ENCODE assay signal across 9 mouse cellular contexts in genomic region chr3:98015205-98016171, GRCm38 (mm10). TPM values are rescaled to one million over a fixed set of nuclear protein-coding genes. Genes with fewer than 3 reads are reported as not detected.
DNase-seq lines count a peak whose midpoint lies in the region; ATAC-seq and TF ChIP-seq lines count a peak whose summit lies in the region.
"Had no signal": no experiment of that assay in that cellular context is flagged by ENCODE, and none has a peak within 500 bp of the region (broad histone marks: within the 10 kb centered on the region; RNA-seq: fewer than 3 reads in every experiment).

No protein-coding gene starts in this region.

- peak overlapping the region; percentile 94 for H3K4me2 ChIP-seq in forebrain, postnatal 0 days (ENCODE audit: low read depth)
- H3K4me2 ChIP-seq in limb, embryonic 15.5 days: peak overlapping the region; percentile 67
- H3K4me2 ChIP-seq in stomach, embryonic 16.5 days (ENCODE audit: low read depth, low read length): peak overlapping the region; percentile 58

- H3K27ac ChIP-seq in forebrain, postnatal 0 days (ENCODE audit: low read depth, low read length): no peak overlapping the region
- H3K27ac ChIP-seq in limb, embryonic 15.5 days: 0 out of 2 replicates have a peak overlapping the region, but pooled peaks have one; percentile 18
- no peak overlapping the region for H3K27ac ChIP-seq in stomach, embryonic 16.5 days (ENCODE audit: low read length)

- no peak for ATAC-seq in megakaryocyte, adult 5-6 weeks (ENCODE audit: poor library complexity, severe bottlenecking)
- ATAC-seq in forebrain, postnatal 0 days: no peak
- ATAC-seq in limb, embryonic 15.5 days (ENCODE audit: insufficient number of reproducible peaks, low FRiP score, low TSS enrichment, low read depth): no peak
- no peak for ATAC-seq in stomach, embryonic 16.5 days (ENCODE audit: insufficient read depth, low FRiP score)
- ATAC-seq in monocyte, adult 5-6 weeks (replicated peaks; ENCODE audit: insufficient number of reproducible peaks, low FRiP score, low TSS enrichment, poor library complexity, severe bottlenecking): no peak

- H3K4me1 ChIP-seq in megakaryocyte, embryonic 14.5 days: peaks cover 67% of the 10 kb centered on the region
- peaks cover 2% of the 10 kb centered on the region for H3K4me1 ChIP-seq in forebrain, postnatal 0 days (ENCODE audit: insufficient read depth)
- peaks cover 54% of the 10 kb centered on the region for H3K4me1 ChIP-seq in limb, embryonic 15.5 days
- H3K4me1 ChIP-seq in stomach, embryonic 16.5 days (ENCODE audit: control insufficient read depth, insufficient read depth, low read length): peaks cover 40% of the 10 kb centered on the region

- H3K9me3 ChIP-seq in megakaryocyte, embryonic 14.5 days: no peaks in the 10 kb centered on the region
- H3K9me3 ChIP-seq in forebrain, postnatal 0 days (ENCODE audit: low read length): no peaks in the 10 kb centered on the region
- H3K9me3 ChIP-seq in limb, embryonic 15.5 days: no peaks in the 10 kb centered on the region
- no peaks in the 10 kb centered on the region for H3K9me3 ChIP-seq in stomach, embryonic 16.5 days (replicated peaks; ENCODE audit: control insufficient read depth, low read length)

- H3K9ac ChIP-seq in forebrain, postnatal 0 days: no peak overlapping the region; the same call in 1 of the 2 replicates
- 0 out of 2 replicates have a peak overlapping the region, but pooled peaks have one; percentile 8 for H3K9ac ChIP-seq in limb, embryonic 15.5 days
- H3K9ac ChIP-seq in stomach, embryonic 16.5 days (ENCODE audit: low read length): peak overlapping the region; percentile 63; the same call in 1 of the 2 replicates

- DNase-seq in forebrain, postnatal 0 days: no peak
- DNase-seq in embryo, embryonic 10.5 days (ENCODE audit: low spot score): no peak
- DNase-seq in right cerebral cortex, postnatal 4 days: no peak
- DNase-seq: cerebellum, postnatal 25 days had no signal

- H3K4me3 ChIP-seq in megakaryocyte, embryonic 14.5 days (replicated peaks): peak overlapping the region; percentile 80
- peak overlapping the region; percentile 77 for H3K4me3 ChIP-seq in forebrain, postnatal 0 days (ENCODE audit: low read depth, low read length)
- peak overlapping the region; percentile 97 for H3K4me3 ChIP-seq in limb, embryonic 15.5 days
- H3K4me3 ChIP-seq in stomach, embryonic 16.5 days (replicated peaks; ENCODE audit: low read length): peak overlapping the region; percentile 87

- no peak for TF ChIP-seq CTCF in forebrain, postnatal 0 days (IDR thresholded peaks at IDR 0.05; ENCODE audit: low read depth)

- no peaks in the 10 kb centered on the region for H3K27me3 ChIP-seq in megakaryocyte, embryonic 14.5 days (replicated peaks)
- H3K27me3 ChIP-seq in forebrain, postnatal 0 days (ENCODE audit: insufficient read depth, low read length): no peaks in the 10 kb centered on the region; the same call in 1 of the 2 replicates
- H3K27me3 ChIP-seq in limb, embryonic 15.5 days: no peaks in the 10 kb centered on the region
- H3K27me3 ChIP-seq in stomach, embryonic 16.5 days (ENCODE audit: control insufficient read depth, insufficient read depth, low read length): no peaks in the 10 kb centered on the region

- 26% methylated on average over 14 of the region's 14 CpGs for WGBS in forebrain, postnatal 0 days
- 47% methylated on average over 14 of the region's 14 CpGs for WGBS in limb, embryonic 15.5 days
- WGBS in stomach, embryonic 16.5 days: 61% methylated on average over 14 of the region's 14 CpGs

- H3K36me3 ChIP-seq in megakaryocyte, embryonic 14.5 days (replicated peaks; ENCODE audit: low read length): peaks cover 12% of the 10 kb centered on the region
- no peaks in the 10 kb centered on the region for H3K36me3 ChIP-seq in forebrain, postnatal 0 days (ENCODE audit: insufficient read depth)
- no peaks in the 10 kb centered on the region for H3K36me3 ChIP-seq in limb, embryonic 15.5 days
- no peaks in the 10 kb centered on the region for H3K36me3 ChIP-seq in stomach, embryonic 16.5 days (ENCODE audit: control insufficient read depth, insufficient read depth, low read length)

RNA-seq across cellular contexts. Expression of gene Notch2, which starts 2.2 kb away (rescaled TPM):
- polyA plus RNA-seq in megakaryocyte, embryonic 14.5 days (2012; ENCODE audit: insufficient read depth, low replicate concordance): 0.45 and 1.9 TPM in 2 replicates
- 92.1 and 97.4 TPM in 2 replicates for total RNA-seq in megakaryocyte, adult 5-6 weeks (2015)
- total RNA-seq in megakaryocyte, adult 5-6 weeks (2017): 81.7 and 104 TPM in 2 replicates
- 16.6 and 28.4 TPM in 2 replicates for total RNA-seq in forebrain, postnatal 0 days (2014; rRNA removed)
- 5.9 and 8.1 TPM in 2 replicates for polyA plus RNA-seq in forebrain, postnatal 0 days (2015; fragmentation: Nextera tagmentation; extraction: Ambion mirVana)
- 35.8 and 40.8 TPM in 2 replicates for polyA plus RNA-seq in limb, embryonic 15.5 days (2015; fragmentation: Nextera tagmentation; extraction: Ambion mirVana)
- 20.4 and 23.6 TPM in 2 replicates for polyA plus RNA-seq in stomach, embryonic 16.5 days (2015; fragmentation: Nextera tagmentation; extraction: Ambion mirVana)
- total RNA-seq in monocyte, adult 5-6 weeks (2017): 127 to 158 TPM (median 135 TPM) in 3 replicates
